Mouse (Mus musculus): ENCODE results near the gene Klhdc1.

The Klhdc1 gene

DNA sequence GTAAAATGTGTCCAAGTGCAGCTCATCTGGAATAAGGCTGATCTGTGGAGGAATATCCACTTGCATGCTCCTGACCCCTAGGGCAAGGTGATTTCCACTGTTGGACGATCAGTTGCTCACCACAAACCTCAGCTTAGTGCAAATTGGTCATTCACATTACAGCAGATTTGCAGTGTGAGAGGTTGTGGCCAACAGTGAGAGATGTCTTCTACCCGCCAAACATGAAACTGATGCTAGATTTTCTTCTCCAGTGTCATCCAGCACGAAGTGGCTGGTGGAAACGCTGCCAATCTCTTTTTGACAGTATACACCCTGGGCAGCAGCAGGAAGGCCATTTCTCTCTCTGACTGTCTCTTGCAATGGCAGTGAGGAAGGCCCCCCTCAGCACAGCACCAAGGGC lies 54.7 kb downstream of the Klhdc1 start:
- DNase-seq (ENCODE audit: extremely low spot score, low read depth, low spot score), result no peak

DNA sequence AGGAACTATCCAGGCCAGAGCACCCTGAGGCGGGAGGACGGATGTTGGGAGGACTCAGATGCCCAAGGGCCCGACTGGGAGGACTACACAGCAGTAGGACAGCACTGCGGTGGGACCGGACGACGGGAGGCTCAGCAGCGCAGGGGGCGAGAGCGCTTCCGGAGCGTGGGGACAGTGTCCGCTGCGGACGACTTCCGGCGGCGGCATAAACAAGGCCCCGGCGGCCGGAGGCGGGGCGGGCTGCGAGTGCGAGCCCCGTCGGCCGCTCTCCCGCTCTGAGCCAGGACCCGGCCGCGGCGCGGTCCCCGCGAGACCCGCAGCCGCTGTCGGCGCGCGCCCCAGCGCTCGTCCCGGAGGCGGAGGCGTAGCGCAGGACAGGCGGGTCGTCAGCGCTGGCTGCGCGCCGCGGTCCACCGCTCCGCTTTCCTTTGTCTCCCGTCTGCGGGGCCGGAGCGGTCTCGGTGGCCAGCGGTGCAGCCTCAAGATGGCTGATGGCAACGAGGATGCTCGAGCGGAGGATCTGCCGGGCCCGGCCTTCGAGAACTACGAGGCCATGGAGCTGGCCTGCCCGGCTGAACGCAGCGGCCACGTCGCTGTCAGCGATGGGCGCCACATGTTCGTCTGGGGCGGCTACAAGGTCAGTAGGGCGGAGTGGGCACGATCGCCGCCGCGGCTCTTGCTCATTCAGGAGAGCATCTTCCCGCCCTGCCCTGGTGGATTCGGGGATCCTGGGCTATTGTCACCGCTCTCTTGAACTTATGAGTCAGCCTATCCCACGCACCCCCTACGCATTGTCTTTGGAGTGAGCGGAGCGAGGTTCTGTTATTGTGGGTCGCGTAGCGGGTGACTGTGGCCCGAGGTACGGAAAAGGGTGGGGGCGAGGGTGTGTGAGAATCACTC lies 55.8 kb downstream of the Klhdc1 start, which contains the start of gene Klhdc2:
TSS of gene Klhdc2 (plus strand) at position 171 of the 900 bp plus-strand sequence.
- DNase-seq (ENCODE audit: extremely low spot score, low read depth, low spot score), result peak; percentile 39

DNA sequence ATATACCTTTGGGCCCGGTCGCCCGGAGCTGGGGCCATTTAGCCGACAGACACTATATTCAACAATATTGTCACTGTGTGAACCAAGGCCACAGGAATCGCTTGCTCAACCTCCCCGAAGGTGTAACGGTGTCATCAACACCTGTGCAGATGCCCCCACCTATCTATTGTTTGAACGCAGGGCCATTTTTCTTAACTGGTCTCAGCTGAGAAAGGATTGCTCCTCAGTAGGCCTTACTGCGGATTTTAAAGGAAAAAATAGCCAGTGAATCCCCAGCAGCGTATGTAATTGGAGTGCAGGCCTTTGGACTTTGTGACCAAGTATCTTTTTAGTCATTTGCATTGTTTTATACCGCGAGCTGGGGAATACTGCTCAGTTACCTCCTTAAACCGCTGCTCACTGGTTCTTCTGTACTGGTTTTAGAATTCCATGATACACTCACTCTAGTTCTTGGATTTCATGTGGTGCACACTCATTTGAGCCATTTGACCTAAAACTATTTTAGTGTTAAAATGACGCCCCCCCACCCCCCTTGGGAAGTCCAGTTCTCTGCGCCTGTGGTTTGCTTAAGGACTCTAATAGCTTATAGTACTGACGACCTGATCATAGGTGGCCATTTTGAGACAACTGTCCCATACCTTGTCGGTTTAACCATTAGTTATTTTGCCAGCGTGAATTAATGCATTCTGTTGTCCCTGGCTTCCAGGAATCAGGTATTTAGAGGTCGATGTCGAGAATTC lies 56.6 kb downstream of the Klhdc1 start:
- no peak for DNase-seq (ENCODE audit: extremely low spot score, low read depth, low spot score)

- no peak for DNase-seq (ENCODE audit: extremely low spot score, low read depth, low spot score)
Measured at GRCm38 (mm10) chr12:69298281-69298680, 57.3 kb downstream of the Klhdc1 start.

DNA sequence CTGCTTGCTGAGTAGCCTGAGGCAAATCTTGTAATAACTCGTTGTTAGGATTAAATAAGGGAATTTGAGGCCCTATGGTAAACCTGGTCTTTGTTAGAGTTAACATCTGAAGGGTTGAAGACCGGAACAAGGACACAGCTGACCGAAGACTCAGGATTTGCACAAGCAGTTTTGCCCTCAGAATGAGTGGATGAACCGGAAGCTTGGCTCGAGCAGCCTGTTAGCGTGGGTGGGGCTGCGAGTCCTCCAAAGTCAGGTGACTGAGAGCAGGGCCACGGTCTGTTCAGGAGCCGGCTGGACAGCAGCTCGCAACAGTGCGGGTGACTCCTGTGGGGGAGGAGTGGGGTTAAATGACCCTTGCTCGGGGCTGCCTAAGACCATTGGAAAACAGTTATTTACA lies 58.3 kb downstream of the Klhdc1 start:
- no peak for DNase-seq (ENCODE audit: extremely low spot score, low read depth, low spot score)

DNA sequence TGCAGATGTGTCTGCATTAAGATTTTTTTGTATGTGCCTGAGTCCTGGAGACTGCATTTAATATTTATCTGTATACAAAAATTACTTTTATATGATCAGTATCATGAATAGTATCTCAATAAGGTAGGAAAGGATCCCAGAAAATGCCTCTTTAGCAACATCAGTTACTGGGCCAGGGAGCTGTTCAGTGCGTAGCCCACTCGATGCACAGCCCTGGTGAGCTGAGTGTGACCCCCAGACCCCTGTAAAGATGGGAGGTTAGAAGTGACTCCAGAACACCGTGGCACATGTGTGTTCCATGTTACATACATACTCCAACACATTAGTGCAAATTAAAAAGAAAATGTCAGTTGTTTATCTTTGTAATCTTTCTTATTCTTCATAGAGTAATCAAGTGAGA lies 58.9 kb downstream of the Klhdc1 start:
- no peak for DNase-seq (ENCODE audit: extremely low spot score, low read depth, low spot score)

DNA sequence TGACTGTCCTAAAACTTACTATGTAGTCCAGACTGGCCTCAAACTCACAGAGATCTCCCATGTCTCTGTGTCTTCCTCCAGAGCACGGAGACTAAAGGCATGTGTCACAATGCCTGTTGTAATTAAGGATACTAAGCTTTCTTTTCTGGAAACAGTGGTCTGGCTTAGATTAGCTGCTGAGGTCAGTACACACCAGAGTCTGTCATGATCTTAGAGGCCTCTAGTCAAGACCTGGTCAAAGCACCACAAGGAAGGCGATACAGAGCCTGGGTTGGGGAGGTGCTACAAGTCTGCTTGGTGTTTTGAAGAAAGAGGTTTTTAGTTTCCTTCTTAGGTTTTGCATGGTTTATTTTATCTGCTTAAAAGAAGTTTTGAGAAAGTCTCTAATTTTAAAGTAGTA lies 59.4 kb downstream of the Klhdc1 start:
- DNase-seq (ENCODE audit: extremely low spot score, low read depth, low spot score), result no peak

DNA sequence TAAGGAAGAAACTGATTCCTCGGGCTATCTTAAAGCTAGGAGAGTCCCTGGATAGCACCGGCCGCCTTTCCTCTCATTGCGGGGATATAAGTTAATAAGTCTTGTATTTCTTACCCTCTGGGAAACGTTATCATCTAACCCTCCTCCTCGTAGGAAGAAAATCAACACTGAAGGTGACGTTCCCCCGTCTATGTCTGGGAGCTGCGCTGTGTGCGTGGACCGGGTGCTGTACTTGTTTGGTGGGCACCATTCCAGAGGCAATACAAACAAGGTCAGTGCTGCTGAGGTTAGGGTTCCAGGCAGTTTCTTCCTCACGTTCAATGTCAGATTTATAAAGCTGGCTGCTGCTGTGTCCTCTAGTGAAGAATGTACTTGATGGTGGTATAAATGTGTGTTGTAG lies 61.2 kb downstream of the Klhdc1 start:
- DNase-seq (ENCODE audit: extremely low spot score, low read depth, low spot score), result no peak

GRCm38 (mm10) chr12:69304051-69304450 lies 63.1 kb downstream of the Klhdc1 start:
- DNase-seq (ENCODE audit: extremely low spot score, low read depth, low spot score), result no peak

DNA sequence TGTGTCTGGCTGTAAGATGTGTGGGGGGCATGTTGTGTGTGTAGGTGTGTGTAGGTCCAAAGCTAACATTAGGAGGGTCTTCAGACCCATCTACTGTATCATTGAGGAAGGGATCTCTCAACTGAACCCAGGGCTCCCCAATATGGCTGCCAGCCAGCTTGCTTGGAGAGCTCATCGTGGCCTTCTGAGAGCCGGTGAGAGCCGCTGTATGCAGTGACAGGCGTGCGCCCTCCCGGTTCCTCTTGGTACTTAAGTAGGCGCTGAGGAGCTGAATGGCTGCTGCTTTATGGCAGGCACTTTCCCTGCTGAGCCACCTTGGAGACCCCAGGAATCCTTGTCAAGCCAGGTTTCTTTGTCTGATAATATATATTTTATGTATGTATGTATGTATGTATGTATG lies 65.4 kb downstream of the Klhdc1 start:
- DNase-seq (ENCODE audit: extremely low spot score, low read depth, low spot score), result no peak

GRCm38 (mm10) chr12:69309659-69310058 lies 68.7 kb downstream of the Klhdc1 start:
- DNase-seq (ENCODE audit: extremely low spot score, low read depth, low spot score), result no peak

DNA sequence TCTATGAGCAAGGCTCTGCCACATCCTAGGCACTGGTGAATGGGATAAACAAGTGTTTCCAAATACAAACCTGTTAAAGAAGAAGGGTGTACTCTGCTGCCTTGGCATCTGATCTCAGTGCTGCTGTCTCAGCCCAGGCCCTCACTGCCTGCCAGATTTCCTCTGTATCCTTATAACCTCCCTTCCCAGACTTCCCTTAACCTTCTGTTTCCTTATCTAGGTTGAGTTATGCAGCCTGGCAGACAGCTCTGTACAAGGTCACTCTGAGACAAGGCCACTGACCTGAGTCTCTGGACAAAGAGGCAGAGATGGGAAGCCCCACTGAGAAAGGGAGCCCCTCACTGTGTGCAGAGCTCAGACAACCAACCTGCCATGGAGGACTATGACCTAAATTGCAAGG lies 77.5 kb downstream of the Klhdc1 start:
- DNase-seq (ENCODE audit: extremely low spot score, low read depth, low spot score), result no peak

DNA sequence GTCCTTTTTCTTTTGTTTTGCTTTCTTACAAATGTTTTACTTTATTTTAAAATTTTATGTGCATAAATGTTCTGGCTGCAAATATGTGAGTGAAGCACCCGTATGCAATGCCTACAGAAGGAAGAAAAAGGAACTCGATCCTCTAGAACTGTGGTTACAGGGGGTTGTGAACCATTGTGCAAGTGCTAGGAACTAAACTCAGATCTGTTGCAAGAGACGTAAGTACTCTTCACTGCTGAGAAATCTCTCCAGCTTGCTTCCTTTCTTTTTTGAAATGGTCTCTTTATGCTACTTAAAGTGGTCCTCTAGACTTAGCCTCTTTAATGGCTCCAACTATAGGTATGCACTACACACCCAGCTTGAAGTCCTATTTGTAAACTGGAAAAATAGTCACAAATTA lies 90.2 kb downstream of the Klhdc1 start:
- DNase-seq (ENCODE audit: extremely low spot score, low read depth, low spot score), result no peak

DNA sequence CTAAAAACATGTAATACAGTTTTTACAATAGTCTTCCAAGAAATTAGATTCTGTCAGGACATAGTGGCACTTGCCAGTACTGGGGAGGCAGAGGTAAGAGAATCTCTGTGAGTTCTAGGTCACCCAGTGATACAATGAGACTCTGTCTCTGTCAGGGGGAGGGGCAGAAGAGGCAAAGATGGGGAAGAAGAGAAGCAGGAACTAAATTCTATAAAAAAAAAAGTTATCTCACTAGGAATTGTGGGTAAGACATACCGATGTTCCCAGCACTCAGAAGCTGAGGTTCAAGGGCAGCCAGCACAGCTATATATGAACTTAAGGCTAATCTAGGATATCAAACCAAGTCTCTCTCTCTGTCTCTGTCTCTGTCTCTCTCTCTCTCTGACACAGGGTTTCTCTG lies 91.2 kb downstream of the Klhdc1 start:
- no peak for DNase-seq (ENCODE audit: extremely low spot score, low read depth, low spot score)

GRCm38 (mm10) chr12:69333547-69333946 lies 92.6 kb downstream of the Klhdc1 start:
- no peak for DNase-seq (ENCODE audit: extremely low spot score, low read depth, low spot score)
